Mouse (Mus musculus) ES-E14 (cell line): ENCODE measurements around the gene Rpl9-ps6. TPM values are rescaled to one million over a fixed set of nuclear protein-coding genes. Genes with fewer than 3 reads are reported as not detected.
A peak's percentile ranks its signal among the peaks of the same experiment; 100 is the strongest.
"Not testable (repeated sequence)": the region's sequence is repeated elsewhere in the genome, so short reads cannot be mapped to it uniquely, and the experiment has no call there.

Source experiments
- DNase-seq: peaks from one replicate; pipeline ENCODE4 v3.0.0-alpha.2; 2013; ENCODE audit warnings: low read depth, low spot score
- H3K27ac ChIP-seq: 2 replicates; pipeline ENCODE4 v1.5.1; 2012; ENCODE audit warnings: low read depth, mild to moderate bottlenecking, low read length, moderate library complexity, mixed read lengths; ENCODE audit not compliant: poor library complexity, insufficient read depth, severe bottlenecking
- H3K36me3 ChIP-seq: 2 replicates; pipeline ENCODE4 v1.6.1; 2012; ENCODE audit warnings: mild to moderate bottlenecking, low read length, moderate library complexity, mixed read lengths; ENCODE audit not compliant: control insufficient read depth, poor library complexity, insufficient read depth, severe bottlenecking
- H3K4me1 ChIP-seq, 2 experiments: fragments of 150-350 bp in 1 of 2; sonication (generic) in 1 of 2; 2 replicates each; pipeline ENCODE4 v1.6.1; 2012; ENCODE audit warnings: low read length in 2 of 2, mild to moderate bottlenecking in 1 of 2, mixed read lengths in 1 of 2; ENCODE audit not compliant: control insufficient read depth in 2 of 2, insufficient read depth in 2 of 2, poor library complexity in 1 of 2
- H3K4me3 ChIP-seq, 2 experiments: fragments of 150-350 bp in 1 of 2; sonication (generic) in 1 of 2; 2 replicates each; pipeline ENCODE4 v1.5.1; 2012; ENCODE audit warnings: low read length in 2 of 2, low read depth in 1 of 2, mild to moderate bottlenecking in 1 of 2, mixed read lengths in 1 of 2; ENCODE audit not compliant: insufficient read depth in 1 of 2, poor library complexity in 1 of 2, severe bottlenecking in 1 of 2
- H3K9ac ChIP-seq: 2 replicates; pipeline ENCODE4 v1.6.1; 2012; ENCODE audit warnings: low read depth, mild to moderate bottlenecking, low read length, mixed read lengths; ENCODE audit not compliant: poor library complexity, insufficient read depth, severe bottlenecking
- H3K9me3 ChIP-seq: fragments of 150-350 bp; sonication (generic); 2 replicates; pipeline ENCODE4 v1.6.1; 2012; ENCODE audit warnings: low read depth, mild to moderate bottlenecking, low read length; ENCODE audit not compliant: control insufficient read depth, insufficient read depth
- CHD2 ChIP-seq: IDR thresholded peaks from 2 replicates; pipeline ENCODE4 v1.6.1; 2014; ENCODE audit warnings: mild to moderate bottlenecking, low read depth, low read length, inconsistent platforms
- HCFC1 ChIP-seq: IDR thresholded peaks from 2 replicates; pipeline ENCODE4 v1.6.1; 2012; ENCODE audit warnings: low read length, inconsistent platforms, borderline replicate concordance; ENCODE audit not compliant: insufficient read depth
- MAFK ChIP-seq: IDR thresholded peaks from 2 replicates; pipeline ENCODE4 v1.6.1; 2014; ENCODE audit warnings: mild to moderate bottlenecking, low read depth, low read length, inconsistent platforms; ENCODE audit not compliant: insufficient read depth
- ZC3H11A ChIP-seq: IDR thresholded peaks from 2 replicates; pipeline ENCODE4 v1.6.1; 2012; ENCODE audit warnings: low read depth, mild to moderate bottlenecking, inconsistent platforms, low read length, borderline replicate concordance
- ZNF384 ChIP-seq: IDR thresholded peaks from 2 replicates; pipeline ENCODE4 v1.6.1; 2012; ENCODE audit warnings: low read depth, low read length, inconsistent platforms
- in situ Hi-C, 2 experiments: fragments of 600-800 bp; cut with MboI; formaldehyde crosslinking; loops; one replicate each; pipeline ENCODE4 v1.15.1; 2025; ENCODE audit warnings: low sequenced_read_pairs in 2 of 2, inconsistent platforms in 1 of 2; ENCODE audit not compliant: unreplicated experiment in 2 of 2
- total RNA-seq: library from RNA; depleted of rRNA; stranded (reverse); fragments of 300-350 nt; gene quantifications from 2 replicates; pipeline ENCODE4 v1.2.3, GENCODE M21; 2012

Gene Rpl9-ps6
- total RNA-seq, 1 experiment = 160 TPM

GRCm38 (mm10) chr19:32492339-32492738 lies 26.0 kb upstream of the Rpl9-ps6 start:
- Histone ChIP-seq H3K9ac (no peak overlapping the region), H3K36me3 (peaks cover 5% of the 10 kb centered on the region), H3K4me1 (no peaks in the 10 kb centered on the region), H3K27ac (no peak overlapping the region), H3K9me3 (no peaks in the 10 kb centered on the region), H3K4me3 (no peak overlapping the region)
- no peak for DNase-seq
- TF ChIP-seq CHD2 (no peak), ZC3H11A (no peak), MAFK (no peak)
- in situ Hi-C loops = no loop called here

GRCm38 (mm10) chr19:32490976-32491375 lies 24.6 kb upstream of the Rpl9-ps6 start:
- peaks cover 5% of the 10 kb centered on the region for H3K36me3 ChIP-seq
- no peak for TF ChIP-seq HCFC1
- no peak for TF ChIP-seq MAFK
- TF ChIP-seq ZC3H11A = no peak
- no peak for TF ChIP-seq CHD2
- no peak for TF ChIP-seq ZNF384
- in situ Hi-C loops = no loop called here

GRCm38 (mm10) chr19:32489166-32489895 lies 23.0 kb upstream of the Rpl9-ps6 start:
- in situ Hi-C loops = no loop called here

More at GRCm38 (mm10) chr19:32490976-32491375, 24.6 kb upstream of the Rpl9-ps6 start:
- Histone ChIP-seq H3K9me3 (no peaks in the 10 kb centered on the region), H3K27ac (no peak overlapping the region), H3K9ac (no peak overlapping the region), H3K4me1 (0 out of 4 replicates have a peak, but pooled peaks cover 0 to 1% of the 10 kb centered on the region in 2 experiments), H3K4me3 (no peak overlapping the region)
- no peak for DNase-seq

GRCm38 (mm10) chr19:32487595-32488255 lies 21.3 kb upstream of the Rpl9-ps6 start:
- H3K4me3 ChIP-seq = no peak overlapping the region
- in situ Hi-C loops = no loop called here
- H3K27ac ChIP-seq = no peak overlapping the region
- no peaks in the 10 kb centered on the region for H3K36me3 ChIP-seq
- TF ChIP-seq ZNF384 = no peak
- TF ChIP-seq CHD2 = no peak
- TF ChIP-seq ZC3H11A = no peak
- no peak for TF ChIP-seq HCFC1
- TF ChIP-seq MAFK = no peak
- no peaks in the 10 kb centered on the region for H3K9me3 ChIP-seq
- H3K4me1 ChIP-seq = peaks cover 0 to 1% of the 10 kb centered on the region in 2 experiments; a peak in 1 of 4 replicates
- no peak overlapping the region for H3K9ac ChIP-seq
- DNase-seq = no peak

More at GRCm38 (mm10) chr19:32489166-32489895, 23.0 kb upstream of the Rpl9-ps6 start:
- Histone ChIP-seq H3K36me3 (0 out of 2 replicates have a peak, but pooled peaks cover 2% of the 10 kb centered on the region), H3K4me3 (no peak overlapping the region), H3K27ac (no peak overlapping the region), H3K9me3 (no peaks in the 10 kb centered on the region), H3K9ac (no peak overlapping the region), H3K4me1 (peaks cover 0 to 1% of the 10 kb centered on the region in 2 experiments; a peak in 1 of 4 replicates)
- TF ChIP-seq CHD2 = no peak
- 0 out of 2 replicates have a peak, but pooled peaks have one; percentile 55 for TF ChIP-seq ZNF384
- TF ChIP-seq ZC3H11A = no peak
- TF ChIP-seq MAFK = no peak
- no peak for TF ChIP-seq HCFC1
- no peak for DNase-seq

- H3K36me3 ChIP-seq, H3K9me3 ChIP-seq, in situ Hi-C loops, H3K4me1 ChIP-seq, H3K27ac ChIP-seq: not testable (repeated sequence)
- Histone ChIP-seq H3K4me3 (peak overlapping the region; percentile 84 to 90), H3K9ac (peak overlapping the region; percentile 94)
- peak; percentile 29 for DNase-seq
These were observed 19.8 kb upstream of the Rpl9-ps6 start for GRCm38 (mm10) chr19:32486106-32486724.
